Mouse (Mus musculus) urinary bladder, postnatal 10 days (tissue): ENCODE results near the gene Tgfbr1.

Experiments
- DNase-seq: peaks from one replicate; pipeline ENCODE4 v3.0.0; 2022; ENCODE audit warnings: low spot score

Tgfbr1 gene

GRCm38 (mm10) chr4:47352803-47353388 lies at the start of gene Tgfbr1:
Gene Tgfbr1, plus strand, starts transcription at chr4:47353222.
- peak; percentile 97 for DNase-seq

- no peak for DNase-seq
These were observed 49.6 kb upstream of the Tgfbr1 start for GRCm38 (mm10) chr4:47303340-47303998.

GRCm38 (mm10) chr4:47309886-47310625 lies 43.0 kb upstream of the Tgfbr1 start:
- no peak for DNase-seq

- no peak for DNase-seq
These were observed 42.2 kb upstream of the Tgfbr1 start for GRCm38 (mm10) chr4:47310812-47311211.

GRCm38 (mm10) chr4:47311467-47311866 lies 41.6 kb upstream of the Tgfbr1 start:
- no peak for DNase-seq

GRCm38 (mm10) chr4:47311929-47312328 lies 41.1 kb upstream of the Tgfbr1 start:
- DNase-seq = no peak

- no peak for DNase-seq
These were observed 40.3 kb upstream of the Tgfbr1 start for GRCm38 (mm10) chr4:47312676-47313075.

GRCm38 (mm10) chr4:47313710-47314410 lies 39.2 kb upstream of the Tgfbr1 start:
- DNase-seq = no peak

GRCm38 (mm10) chr4:47315458-47315857 lies 37.6 kb upstream of the Tgfbr1 start:
- DNase-seq = no peak

GRCm38 (mm10) chr4:47316432-47316831 lies 36.6 kb upstream of the Tgfbr1 start:
- no peak for DNase-seq

- DNase-seq = no peak
These were observed 33.3 kb upstream of the Tgfbr1 start for GRCm38 (mm10) chr4:47319561-47320321.

- no peak for DNase-seq
These were observed 30.7 kb upstream of the Tgfbr1 start for GRCm38 (mm10) chr4:47322315-47322714.

GRCm38 (mm10) chr4:47324206-47324605 lies 28.8 kb upstream of the Tgfbr1 start:
- no peak for DNase-seq

GRCm38 (mm10) chr4:47327782-47328181 lies 25.2 kb upstream of the Tgfbr1 start:
- DNase-seq = no peak

- DNase-seq = no peak
These were observed 23.7 kb upstream of the Tgfbr1 start for GRCm38 (mm10) chr4:47329285-47329684.

GRCm38 (mm10) chr4:47330378-47331052 lies 22.5 kb upstream of the Tgfbr1 start:
- DNase-seq = no peak

GRCm38 (mm10) chr4:47332812-47333343 lies 20.1 kb upstream of the Tgfbr1 start:
- no peak for DNase-seq

GRCm38 (mm10) chr4:47333541-47333940 lies 19.5 kb upstream of the Tgfbr1 start:
- DNase-seq = no peak

GRCm38 (mm10) chr4:47336941-47337600 lies 16.0 kb upstream of the Tgfbr1 start:
- DNase-seq = no peak

GRCm38 (mm10) chr4:47342632-47343031 lies 10.4 kb upstream of the Tgfbr1 start:
- no peak for DNase-seq
